Mouse (Mus musculus) heart, postnatal 25 days (tissue): Measurements from ENCODE around the gene Dnph1. TPM values are rescaled to one million over a fixed set of nuclear protein-coding genes. Genes with fewer than 3 reads are reported as not detected.

Source experiments
- total RNA-seq, 2 experiments: library from RNA; stranded (reverse); gene quantifications; 2 replicates each; pipeline ENCODE4 v1.2.3; 2021

The Dnph1 gene
- total RNA-seq, 2 experiments from 2014 or later, result 1.1 to 2.4 TPM

Other genes starting within 250 kb of the Dnph1 start
- 10 to 100 TPM; 20.9 to 26.1 TPM for gene Polr1c, start 248.7 kb upstream of the Dnph1 start, total RNA-seq
- 10 to 100 TPM; 81.8 to 82.6 TPM for gene Yipf3, start 248.6 kb upstream of the Dnph1 start, total RNA-seq
- under 1 TPM; 0.20 to 0.26 TPM for gene Lrrc73, start 243.2 kb upstream of the Dnph1 start, total RNA-seq
- gene Tjap1, start 213.7 kb upstream of the Dnph1 start, total RNA-seq, result 10 to 100 TPM; 37.1 to 40.5 TPM
- gene Dlk2, start 199.3 kb upstream of the Dnph1 start, total RNA-seq, result under 1 TPM; 0.39 to 0.49 TPM
- gene Abcc10, start 168.4 kb upstream of the Dnph1 start, total RNA-seq, result 1 to 10 TPM; 4.2 to 4.6 TPM
- gene Zfp318, start 113.0 kb upstream of the Dnph1 start, total RNA-seq, result 10 to 100 TPM; 16.5 to 18.8 TPM
- gene Crip3, start 67.8 kb upstream of the Dnph1 start, total RNA-seq, result under 1 TPM in 1 of 2 experiments, not detected in 1; 0.62 TPM
- not detected for gene Slc22a7, start 58.3 kb upstream of the Dnph1 start, total RNA-seq
- gene Ttbk1, start 9.0 kb upstream of the Dnph1 start, total RNA-seq, result under 1 TPM; 0.20 to 0.34 TPM
- 10 to 100 TPM; 19.4 to 19.5 TPM for gene Cul9, start 49.7 kb downstream of the Dnph1 start, total RNA-seq
- gene Srf, start 59.5 kb downstream of the Dnph1 start, total RNA-seq, result 10 to 100 TPM; 98.7 to 99.3 TPM
- gene Ptk7, start 132.8 kb downstream of the Dnph1 start, total RNA-seq, result 1 to 10 TPM; 3.3 to 4.1 TPM
- 10 to 100 TPM; 26.3 to 27.1 TPM for gene Klc4, start 149.3 kb downstream of the Dnph1 start, total RNA-seq
- 100 to 1,000 TPM; 125 to 132 TPM for gene Mrpl2, start 149.5 kb downstream of the Dnph1 start, total RNA-seq
- gene Cul7, start 153.6 kb downstream of the Dnph1 start, total RNA-seq, result 10 to 100 TPM; 21.3 to 23.0 TPM
- gene Rrp36, start 177.6 kb downstream of the Dnph1 start, total RNA-seq, result 10 to 100 TPM in 1 of 2 experiments, 1 to 10 TPM in 1; 9.9 to 10.8 TPM
- 10 to 100 TPM; 48.6 to 53.8 TPM for gene Mea1, start 182.1 kb downstream of the Dnph1 start, total RNA-seq
- 100 to 1,000 TPM in 1 of 2 experiments, 10 to 100 TPM in 1; 95.5 to 107 TPM for gene Klhdc3, start 184.2 kb downstream of the Dnph1 start, total RNA-seq
- gene Ppp2r5d, start 208.4 kb downstream of the Dnph1 start, total RNA-seq, result 10 to 100 TPM; 33.2 to 34.9 TPM
- 10 to 100 TPM; 29.9 to 32.2 TPM for gene Pex6, start 214.8 kb downstream of the Dnph1 start, total RNA-seq
- gene Gnmt, start 232.5 kb downstream of the Dnph1 start, total RNA-seq, result 1 to 10 TPM in 1 of 2 experiments, under 1 TPM in 1; 0.92 to 2.3 TPM